ENCODE assay signal across 8 mouse cellular contexts in genomic region chr13:67779265-67780221, GRCm38 (mm10). TPM values are rescaled to one million over a fixed set of nuclear protein-coding genes. Genes with fewer than 3 reads are reported as not detected.
DNase-seq lines count a peak whose midpoint lies in the region; ATAC-seq lines count a peak whose summit lies in the region.

Zfp493 (plus strand) TSS chr13:67779693.

- H3K27ac ChIP-seq in hindbrain, embryonic 11.5 days (ENCODE audit: low read depth, low read length), result no peak within 1 kb of the TSS
- H3K27ac ChIP-seq in lung, embryonic 16.5 days (ENCODE audit: low read length), result 0 out of 2 replicates have a peak within 1 kb of the TSS, but pooled peaks have one; percentile 20

- H3K4me2 ChIP-seq in hindbrain, embryonic 11.5 days (replicated peaks; ENCODE audit: low read depth, low read length), result peak within 1 kb of the TSS; percentile 67
- peak within 1 kb of the TSS; percentile 86 for H3K4me2 ChIP-seq in lung, embryonic 16.5 days (ENCODE audit: low read depth, low read length)

- no peaks in the 10 kb centered on the region for H3K4me1 ChIP-seq in hindbrain, embryonic 11.5 days (replicated peaks; ENCODE audit: control insufficient read depth, insufficient read depth, low read length)
- H3K4me1 ChIP-seq in lung, embryonic 16.5 days (replicated peaks; ENCODE audit: control insufficient read depth, insufficient read depth, low read length), result peaks cover 4% of the 10 kb centered on the region; the same call in 1 of the 2 replicates

- WGBS in hindbrain, embryonic 11.5 days, result 10% methylated on average over 26 of the region's 26 CpGs
- 8% methylated on average over 26 of the region's 26 CpGs for WGBS in lung, embryonic 16.5 days

- H3K9ac ChIP-seq in hindbrain, embryonic 11.5 days (ENCODE audit: low read depth, low read length), result peak within 1 kb of the TSS; percentile 70
- peak within 1 kb of the TSS; percentile 74 for H3K9ac ChIP-seq in lung, embryonic 16.5 days (ENCODE audit: low read length)

- H3K4me3 ChIP-seq in hindbrain, embryonic 11.5 days (ENCODE audit: low read depth, low read length), result peak within 1 kb of the TSS; percentile 66
- peak within 1 kb of the TSS; percentile 73 for H3K4me3 ChIP-seq in lung, embryonic 16.5 days (ENCODE audit: low read length)

- H3K9me3 ChIP-seq in hindbrain, embryonic 11.5 days (ENCODE audit: control insufficient read depth, low read length), result no peaks in the 10 kb centered on the region
- peaks cover 5% of the 10 kb centered on the region for H3K9me3 ChIP-seq in lung, embryonic 16.5 days (ENCODE audit: control insufficient read depth, low read length)

- H3K27me3 ChIP-seq in hindbrain, embryonic 11.5 days (ENCODE audit: control insufficient read depth, insufficient read depth, low read length), result no peaks in the 10 kb centered on the region
- H3K27me3 ChIP-seq in lung, embryonic 16.5 days (ENCODE audit: control insufficient read depth, insufficient read depth, low read depth, low read length), result no peaks in the 10 kb centered on the region

- ATAC-seq in hindbrain, embryonic 11.5 days (ENCODE audit: low FRiP score), result peak; percentile 98
- ATAC-seq in lung, embryonic 16.5 days (ENCODE audit: low read depth), result peak; percentile 96

- H3K36me3 ChIP-seq in hindbrain, embryonic 11.5 days (ENCODE audit: control insufficient read depth, insufficient read depth, low read length), result no peaks in the 10 kb centered on the region
- H3K36me3 ChIP-seq in lung, embryonic 16.5 days (ENCODE audit: control insufficient read depth, insufficient read depth, low read length), result 0 out of 2 replicates have a peak, but pooled peaks cover 3% of the 10 kb centered on the region

- peak; percentile 85 for DNase-seq in Muller cell, postnatal 12 days (ENCODE audit: inconsistent ontology term)
- peak; percentile 66 for DNase-seq in cerebellum, adult 8-10 months
- DNase-seq in frontal cortex, adult 2 months (ENCODE audit: extremely low spot score in 1 of 2, low spot score in 1 of 2), result peak; percentile 53 to 85
- peak; percentile 78 for DNase-seq in hindbrain, embryonic 11.5 days (ENCODE audit: low spot score)
- peak; percentile 82 for DNase-seq in layer of hippocampus, adult 9-11 months
- DNase-seq in ovary, adult 18-20 months (ENCODE audit: low spot score), result peak; percentile 36
- peak; percentile 83 for DNase-seq in thymus, postnatal 0 days (ENCODE audit: low spot score)

RNA-seq across cellular contexts. Expression of gene Zfp493, which starts in this region (rescaled TPM):
- 2.4 and 3.9 TPM in 2 replicates for polyA plus RNA-seq in frontal cortex, adult 2 months (2012; rRNA removed)
- polyA plus RNA-seq in hindbrain, embryonic 11.5 days (2014; fragmentation: Nextera tagmentation; extraction: Ambion mirVana), result 3.8 and 3.9 TPM in 2 replicates
- 2.2 and 2.6 TPM in 2 replicates for polyA plus RNA-seq in lung, embryonic 16.5 days (2015; fragmentation: Nextera tagmentation; extraction: Ambion mirVana)
- 1.1 and 1.6 TPM in 2 replicates for polyA plus RNA-seq in thymus, postnatal 0 days (2015; fragmentation: Nextera tagmentation; extraction: Ambion mirVana)
